In the genomic region with DNA sequence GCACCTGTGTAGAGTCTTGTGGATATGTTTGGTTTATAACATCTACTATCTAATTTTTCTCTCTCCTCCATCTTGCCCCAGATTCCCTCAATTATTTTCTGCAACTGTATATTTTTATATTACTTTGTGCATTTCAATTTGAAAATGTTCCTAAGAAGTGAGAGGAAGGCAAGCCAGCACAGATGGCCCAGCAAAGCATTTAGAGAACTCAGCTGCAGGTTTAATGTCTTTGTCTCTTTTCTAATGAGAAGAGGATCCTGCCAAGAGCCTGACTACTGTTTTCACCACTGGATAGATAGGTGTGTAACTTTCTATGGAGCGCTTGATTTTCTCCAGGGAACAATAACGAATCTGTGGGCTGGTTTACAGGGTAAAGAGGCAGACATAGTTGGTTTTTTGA, we compare ENCODE assay signal across 14 mouse cellular contexts.
DNase-seq lines count a peak whose midpoint lies in the region.
"Had no signal": no experiment of that assay in that cellular context is flagged by ENCODE, and none has a peak within 500 bp of the region (broad histone marks: within the 10 kb centered on the region; RNA-seq: fewer than 3 reads in every experiment).

No protein-coding gene starts in this region.

- intact Hi-C loops in left cerebral cortex, postnatal 14 days (cut with DNase I): no loop called here

- peak; percentile 14 to 55 for DNase-seq in frontal cortex, postnatal 36 days (ENCODE audit: low spot score in 2 of 2)
- no peak for DNase-seq in frontal cortex, postnatal 25 days (ENCODE audit: low spot score in 2 of 2)
- DNase-seq in right cerebral cortex, adult 2 months (ENCODE audit: low spot score in 2 of 2): peak; percentile 23 to 32
- no peak for DNase-seq in right cerebral cortex, postnatal 14 days
- DNase-seq in left cerebral cortex, postnatal 14 days (ENCODE audit: low spot score in 2 of 2): peak; percentile 34 to 40
- DNase-seq in telencephalon, adult 2 months (ENCODE audit: low read depth, low spot score): peak; percentile 81
- no peak for DNase-seq in yolk sac, embryonic 10.5 days (ENCODE audit: low spot score)
- DNase-seq in c-Kit-positive CD71-positive TER-119-positive erythroid progenitor cells, embryonic 14.5 days (ENCODE audit: low spot score): no peak
- DNase-seq: cerebellum, adult 2 months; cerebellum, postnatal 36 days; gastrocnemius, postnatal 36 days; kidney, postnatal 4 days; lung, postnatal 36 days; thymus, postnatal 36 days had no signal

Comparison
In these comparisons a context has a peak if more than half of its experiments do, and no peak if none do; other contexts are left out.
1. DNase-seq: peak in frontal cortex, postnatal 36 days (2 of 2), right cerebral cortex, adult 2 months (2 of 2), left cerebral cortex, postnatal 14 days (2 of 2) and telencephalon, adult 2 months (single experiment); none in frontal cortex, postnatal 25 days (0 of 2), right cerebral cortex, postnatal 14 days (single experiment), yolk sac, embryonic 10.5 days (single experiment) and c-Kit-positive CD71-positive TER-119-positive erythroid progenitor cells, embryonic 14.5 days (single experiment).